Mouse (Mus musculus) CH12.LX (cell line): ENCODE data around the gene March2. TPM values are rescaled to one million over a fixed set of nuclear protein-coding genes. Genes with fewer than 3 reads are reported as not detected.

ENCODE experiments used
- polyA plus RNA-seq: library from polyadenylated mRNA; unstranded; fragments of >175 nt; gene quantifications from 2 replicates; pipeline ENCODE4 v1.2.1, GENCODE M21; 2012; ENCODE audit warnings: low read depth; ENCODE audit not compliant: insufficient read length
- total RNA-seq, 2 experiments: library from RNA; depleted of rRNA; stranded (reverse); fragments of 300-350 nt in 1 of 2; fragments of >200 nt in 1 of 2; gene quantifications; 2 replicates each; pipeline ENCODE4 v1.2.3; 2012 to 2014

March2 gene
- total and polyA plus RNA-seq, 3 experiments = 9.2 to 12.2 (median 9.3) TPM

Other genes starting within 250 kb of the March2 start
Only the 20 nearest of the 23 such genes appear.
- gene Adamts10, start 194.5 kb downstream of the March2 start, total RNA-seq (2012; rRNA removed) = 15.2 and 16.7 TPM in 2 replicates
- gene Adamts10, start 194.5 kb downstream of the March2 start, total RNA-seq (2014; rRNA removed) = 6.2 and 6.7 TPM in 2 replicates
- gene Adamts10, start 194.5 kb downstream of the March2 start, polyA plus RNA-seq = 11.7 and 12.1 TPM in 2 replicates
- gene Myo1f, start 163.0 kb downstream of the March2 start, total RNA-seq (2012; rRNA removed) = 19.5 and 19.6 TPM in 2 replicates
- 13.1 and 13.6 TPM in 2 replicates for gene Myo1f, start 163.0 kb downstream of the March2 start, total RNA-seq (2014; rRNA removed)
- 27.5 and 29.1 TPM in 2 replicates for gene Myo1f, start 163.0 kb downstream of the March2 start, polyA plus RNA-seq
- 9.9 TPM in 2 replicates for gene Zfp414, start 89.6 kb downstream of the March2 start, total RNA-seq (2012; rRNA removed)
- gene Zfp414, start 89.6 kb downstream of the March2 start, total RNA-seq (2014; rRNA removed) = 5.4 and 6.6 TPM in 2 replicates
- gene Zfp414, start 89.6 kb downstream of the March2 start, polyA plus RNA-seq = 24.8 and 34.3 TPM in 2 replicates
- gene Pram1, start 80.6 kb downstream of the March2 start, total RNA-seq (2012; rRNA removed) = 0.25 and 0.38 TPM in 2 replicates
- 0.21 TPM in 1 of 2 replicates, not detected in the other for gene Pram1, start 80.6 kb downstream of the March2 start, total RNA-seq (2014; rRNA removed)
- gene Pram1, start 80.6 kb downstream of the March2 start, polyA plus RNA-seq = 1.1 and 1.7 TPM in 2 replicates
- 174 and 217 TPM in 2 replicates for gene Hnrnpm, start 31.8 kb downstream of the March2 start, total RNA-seq (2012; rRNA removed)
- 207 and 227 TPM in 2 replicates for gene Hnrnpm, start 31.8 kb downstream of the March2 start, total RNA-seq (2014; rRNA removed)
- gene Hnrnpm, start 31.8 kb downstream of the March2 start, polyA plus RNA-seq = 756 and 975 TPM in 2 replicates
- 31.8 and 32.7 TPM in 2 replicates for gene Rab11b, start 41.9 kb upstream of the March2 start, total RNA-seq (2012; rRNA removed)
- 17.4 and 18.7 TPM in 2 replicates for gene Rab11b, start 41.9 kb upstream of the March2 start, total RNA-seq (2014; rRNA removed)
- 49.0 and 57.9 TPM in 2 replicates for gene Rab11b, start 41.9 kb upstream of the March2 start, polyA plus RNA-seq
- 8.0 and 9.4 TPM in 2 replicates for gene Angptl4, start 63.2 kb upstream of the March2 start, total RNA-seq (2012; rRNA removed)
- 11.7 and 12.2 TPM in 2 replicates for gene Angptl4, start 63.2 kb upstream of the March2 start, total RNA-seq (2014; rRNA removed)
- 6.3 and 6.8 TPM in 2 replicates for gene Angptl4, start 63.2 kb upstream of the March2 start, polyA plus RNA-seq
- 10.8 and 15.7 TPM in 2 replicates for gene Kank3, start 91.8 kb upstream of the March2 start, total RNA-seq (2012; rRNA removed)
- gene Kank3, start 91.8 kb upstream of the March2 start, total RNA-seq (2014; rRNA removed) = 0.50 and 0.81 TPM in 2 replicates
- 0.78 and 1.8 TPM in 2 replicates for gene Kank3, start 91.8 kb upstream of the March2 start, polyA plus RNA-seq
- 4,496 and 4,575 TPM in 2 replicates for gene Rps28, start 105.9 kb upstream of the March2 start, total RNA-seq (2012; rRNA removed)
- 696 and 765 TPM in 2 replicates for gene Rps28, start 105.9 kb upstream of the March2 start, total RNA-seq (2014; rRNA removed)
- gene Rps28, start 105.9 kb upstream of the March2 start, polyA plus RNA-seq = 782 and 837 TPM in 2 replicates
- 316 and 364 TPM in 2 replicates for gene Ndufa7, start 105.9 kb upstream of the March2 start, total RNA-seq (2012; rRNA removed)
- gene Ndufa7, start 105.9 kb upstream of the March2 start, total RNA-seq (2014; rRNA removed) = 168 and 194 TPM in 2 replicates
- 153 and 164 TPM in 2 replicates for gene Ndufa7, start 105.9 kb upstream of the March2 start, polyA plus RNA-seq
- 53.7 and 57.1 TPM in 2 replicates for gene Cd320, start 124.4 kb upstream of the March2 start, total RNA-seq (2012; rRNA removed)
- 67.1 and 84.2 TPM in 2 replicates for gene Cd320, start 124.4 kb upstream of the March2 start, total RNA-seq (2014; rRNA removed)
- gene Cd320, start 124.4 kb upstream of the March2 start, polyA plus RNA-seq = 45.3 and 50.9 TPM in 2 replicates
- gene Gm7029, start 155.2 kb upstream of the March2 start, total RNA-seq (2012; rRNA removed) = not detected in 2 replicates
- gene Gm7029, start 155.2 kb upstream of the March2 start, total RNA-seq (2014; rRNA removed) = not detected in 2 replicates
- gene Gm7029, start 155.2 kb upstream of the March2 start, polyA plus RNA-seq = not detected in 2 replicates
- 22.3 and 23.0 TPM in 2 replicates for gene Kifc1, start 172.0 kb upstream of the March2 start, total RNA-seq (2012; rRNA removed)
- 15.2 and 16.0 TPM in 2 replicates for gene Kifc1, start 172.0 kb upstream of the March2 start, total RNA-seq (2014; rRNA removed)
- gene Kifc1, start 172.0 kb upstream of the March2 start, polyA plus RNA-seq = 41.2 and 46.6 TPM in 2 replicates
- gene Platr17, start 186.5 kb upstream of the March2 start, total RNA-seq (2012; rRNA removed) = not detected in 2 replicates
- not detected in 2 replicates for gene Platr17, start 186.5 kb upstream of the March2 start, total RNA-seq (2014; rRNA removed)
- gene Platr17, start 186.5 kb upstream of the March2 start, polyA plus RNA-seq = not detected in 2 replicates
- gene Daxx, start 190.7 kb upstream of the March2 start, total RNA-seq (2012; rRNA removed) = 33.8 and 48.3 TPM in 2 replicates
- 31.6 and 32.3 TPM in 2 replicates for gene Daxx, start 190.7 kb upstream of the March2 start, total RNA-seq (2014; rRNA removed)
- 53.0 and 64.7 TPM in 2 replicates for gene Daxx, start 190.7 kb upstream of the March2 start, polyA plus RNA-seq
- 114 and 134 TPM in 2 replicates for gene Tapbp, start 197.2 kb upstream of the March2 start, total RNA-seq (2012; rRNA removed)
- 44.3 and 45.3 TPM in 2 replicates for gene Tapbp, start 197.2 kb upstream of the March2 start, total RNA-seq (2014; rRNA removed)
- 96.7 and 116 TPM in 2 replicates for gene Tapbp, start 197.2 kb upstream of the March2 start, polyA plus RNA-seq
- gene Zbtb22, start 197.2 kb upstream of the March2 start, total RNA-seq (2012; rRNA removed) = 21.2 and 23.5 TPM in 2 replicates
- 11.7 and 12.1 TPM in 2 replicates for gene Zbtb22, start 197.2 kb upstream of the March2 start, total RNA-seq (2014; rRNA removed)
- gene Zbtb22, start 197.2 kb upstream of the March2 start, polyA plus RNA-seq = 20.2 and 20.3 TPM in 2 replicates
- 23.0 and 25.6 TPM in 2 replicates for gene Rgl2, start 210.9 kb upstream of the March2 start, total RNA-seq (2012; rRNA removed)
- gene Rgl2, start 210.9 kb upstream of the March2 start, total RNA-seq (2014; rRNA removed) = 20.1 and 20.4 TPM in 2 replicates
- 29.1 and 31.8 TPM in 2 replicates for gene Rgl2, start 210.9 kb upstream of the March2 start, polyA plus RNA-seq
- 140 and 157 TPM in 2 replicates for gene Pfdn6, start 221.7 kb upstream of the March2 start, total RNA-seq (2012; rRNA removed)
- 92.3 and 109 TPM in 2 replicates for gene Pfdn6, start 221.7 kb upstream of the March2 start, total RNA-seq (2014; rRNA removed)
- gene Pfdn6, start 221.7 kb upstream of the March2 start, polyA plus RNA-seq = 109 and 149 TPM in 2 replicates
- 49.7 and 64.5 TPM in 2 replicates for gene Wdr46, start 222.0 kb upstream of the March2 start, total RNA-seq (2012; rRNA removed)
- 36.8 and 39.8 TPM in 2 replicates for gene Wdr46, start 222.0 kb upstream of the March2 start, total RNA-seq (2014; rRNA removed)
- 69.4 and 72.4 TPM in 2 replicates for gene Wdr46, start 222.0 kb upstream of the March2 start, polyA plus RNA-seq